Mouse (Mus musculus) neural tube, embryonic 15.5 days (tissue): ENCODE data around the gene Tmem107. TPM values are rescaled to one million over a fixed set of nuclear protein-coding genes. Genes with fewer than 3 reads are reported as not detected.
A peak's percentile ranks its signal among the peaks of the same experiment; 100 is the strongest.

Source experiments
- ATAC-seq: fragments of 200-750 bp; cut with Nextera tagmentation; 2 replicates; pipeline ENCODE4 v1.8.0; 2017; ENCODE audit warnings: mild to moderate bottlenecking, moderate TSS enrichment, moderate library complexity; ENCODE audit not compliant: low FRiP score
- H3K27ac ChIP-seq: fragments of 300-500 bp; sonication (generic); replicated peaks from 2 replicates; pipeline ENCODE4 v1.5.1; 2015; ENCODE audit warnings: mild to moderate bottlenecking, inconsistent platforms
- H3K27me3 ChIP-seq: fragments of 300-500 bp; sonication (generic); replicated peaks from 2 replicates; pipeline ENCODE4 v1.6.1; 2015; ENCODE audit warnings: inconsistent platforms
- H3K36me3 ChIP-seq: fragments of 300-500 bp; sonication (generic); 2 replicates; pipeline ENCODE4 v1.6.1; 2015; ENCODE audit warnings: inconsistent platforms
- H3K4me1 ChIP-seq: fragments of 300-500 bp; sonication (generic); 2 replicates; pipeline ENCODE4 v1.6.1; 2015; ENCODE audit warnings: inconsistent platforms
- H3K4me2 ChIP-seq: fragments of 300-500 bp; sonication (generic); 2 replicates; pipeline ENCODE4 v1.6.1; 2015; ENCODE audit warnings: inconsistent platforms, mild to moderate bottlenecking, moderate library complexity
- H3K4me3 ChIP-seq: fragments of 300-500 bp; sonication (generic); replicated peaks from 2 replicates; pipeline ENCODE4 v1.5.1; 2015; ENCODE audit warnings: mild to moderate bottlenecking, inconsistent platforms
- H3K9ac ChIP-seq: fragments of 300-500 bp; sonication (generic); replicated peaks from 2 replicates; pipeline ENCODE4 v1.6.1; 2015; ENCODE audit warnings: mild to moderate bottlenecking, inconsistent platforms
- H3K9me3 ChIP-seq: fragments of 300-500 bp; sonication (generic); replicated peaks from 2 replicates; pipeline ENCODE4 v1.6.1; 2016; ENCODE audit warnings: inconsistent platforms
- WGBS: fragments of 180-500 bp; shearing (Covaris S2); methylation state at CpG from one replicate; pipeline ENCODE4 v1.1.7; 2015; ENCODE audit warnings: mixed read lengths; 5-methylcytosine and 5-hydroxymethylcytosine counted together
- polyA plus RNA-seq: library from polyadenylated mRNA; unstranded; fragments of >200 nt; fragmentation: Nextera tagmentation; extraction: Ambion mirVana; gene quantifications from 2 replicates; pipeline ENCODE4 v1.2.1, GENCODE M21; 2015

The Tmem107 gene
- polyA plus RNA-seq, 1 experiment from 2014 or later, result 33.3 TPM

- Histone ChIP-seq H3K4me3 (no peak overlapping the region), H3K9me3 (no peaks in the 10 kb centered on the region), H3K27ac (no peak overlapping the region), H3K4me1 (peaks cover 11% of the 10 kb centered on the region), H3K27me3 (no peaks in the 10 kb centered on the region), H3K4me2 (no peak overlapping the region), H3K9ac (no peak overlapping the region), H3K36me3 (peaks cover 85% of the 10 kb centered on the region)
- WGBS, result 91% methylated on average over 6 of the region's 6 CpGs
- no peak for ATAC-seq
Observed at GRCm38 (mm10) chr11:69105227-69105626, 34.6 kb downstream of the Tmem107 start.

GRCm38 (mm10) chr11:69105796-69106195 lies 35.2 kb downstream of the Tmem107 start:
- H3K27ac ChIP-seq, result no peak overlapping the region
- no peak overlapping the region for H3K4me2 ChIP-seq
- no peak overlapping the region for H3K4me3 ChIP-seq
- H3K27me3 ChIP-seq, result no peaks in the 10 kb centered on the region
- H3K36me3 ChIP-seq, result peaks cover 83% of the 10 kb centered on the region
- 94% methylated on average over 2 of the region's 2 CpGs for WGBS
- no peaks in the 10 kb centered on the region for H3K9me3 ChIP-seq
- H3K9ac ChIP-seq, result no peak overlapping the region
- peaks cover 5% of the 10 kb centered on the region for H3K4me1 ChIP-seq
- ATAC-seq, result no peak

GRCm38 (mm10) chr11:69106299-69106698 lies 35.7 kb downstream of the Tmem107 start:
- Histone ChIP-seq H3K9ac (no peak overlapping the region), H3K27ac (no peak overlapping the region), H3K27me3 (no peaks in the 10 kb centered on the region), H3K36me3 (peaks cover 78% of the 10 kb centered on the region), H3K9me3 (no peaks in the 10 kb centered on the region), H3K4me2 (no peak overlapping the region), H3K4me3 (no peak overlapping the region), H3K4me1 (peaks cover 2% of the 10 kb centered on the region)
- ATAC-seq, result no peak
- WGBS, result 93% methylated on average over 9 of the region's 11 CpGs

- peaks cover 8% of the 10 kb centered on the region for H3K4me1 ChIP-seq
- no peak overlapping the region for H3K27ac ChIP-seq
- no peak overlapping the region for H3K4me2 ChIP-seq
- no peak overlapping the region for H3K4me3 ChIP-seq
- no peaks in the 10 kb centered on the region for H3K27me3 ChIP-seq
- peaks cover 75% of the 10 kb centered on the region for H3K36me3 ChIP-seq
- WGBS, result 82% methylated on average over 11 of the region's 11 CpGs
- H3K9ac ChIP-seq, result no peak overlapping the region
- no peaks in the 10 kb centered on the region for H3K9me3 ChIP-seq
- ATAC-seq, result no peak
Observed at GRCm38 (mm10) chr11:69106842-69107241, 36.2 kb downstream of the Tmem107 start.

GRCm38 (mm10) chr11:69107676-69108075 lies 37.1 kb downstream of the Tmem107 start:
- peaks cover 66% of the 10 kb centered on the region for H3K36me3 ChIP-seq
- WGBS, result 89% methylated on average over 11 of the region's 11 CpGs
- H3K9ac ChIP-seq, result no peak overlapping the region
- peaks cover 10% of the 10 kb centered on the region for H3K4me1 ChIP-seq
- H3K27ac ChIP-seq, result no peak overlapping the region
- no peak for ATAC-seq
- no peak overlapping the region for H3K4me3 ChIP-seq
- no peaks in the 10 kb centered on the region for H3K9me3 ChIP-seq
- H3K4me2 ChIP-seq, result no peak overlapping the region
- no peaks in the 10 kb centered on the region for H3K27me3 ChIP-seq

- H3K4me1 ChIP-seq, result peaks cover 10% of the 10 kb centered on the region
- H3K9ac ChIP-seq, result no peak overlapping the region
- no peaks in the 10 kb centered on the region for H3K9me3 ChIP-seq
- no peak overlapping the region for H3K27ac ChIP-seq
- H3K36me3 ChIP-seq, result peaks cover 61% of the 10 kb centered on the region
- no peak for ATAC-seq
- WGBS, result 97% methylated on average over 9 of the region's 9 CpGs
- no peak overlapping the region for H3K4me3 ChIP-seq
- no peak overlapping the region for H3K4me2 ChIP-seq
- 0 out of 2 replicates have a peak, but pooled peaks cover 1% of the 10 kb centered on the region for H3K27me3 ChIP-seq
Observed at GRCm38 (mm10) chr11:69108223-69108622, 37.6 kb downstream of the Tmem107 start.

- Histone ChIP-seq H3K4me3 (no peak overlapping the region), H3K9me3 (no peaks in the 10 kb centered on the region), H3K27me3 (peaks cover 6% of the 10 kb centered on the region; the same call in 1 of the 2 replicates), H3K4me1 (peaks cover 10% of the 10 kb centered on the region), H3K4me2 (no peak overlapping the region), H3K27ac (no peak overlapping the region), H3K9ac (no peak overlapping the region), H3K36me3 (peaks cover 50% of the 10 kb centered on the region)
- no peak for ATAC-seq
- 87% methylated on average over 13 of the region's 13 CpGs for WGBS
Observed at GRCm38 (mm10) chr11:69109032-69109900, 38.7 kb downstream of the Tmem107 start.

GRCm38 (mm10) chr11:69110319-69111046 lies 39.9 kb downstream of the Tmem107 start:
- H3K4me3 ChIP-seq, result peak overlapping the region; percentile 41
- 1% methylated on average over 30 of the region's 30 CpGs for WGBS

GRCm38 (mm10) chr11:69111051-69111810 lies 40.6 kb downstream of the Tmem107 start:
- WGBS, result 7% methylated on average over 21 of the region's 21 CpGs
- no peaks in the 10 kb centered on the region for H3K9me3 ChIP-seq
- ATAC-seq, result no peak; the same call in 1 of the 2 replicates
- H3K4me3 ChIP-seq, result peak overlapping the region; percentile 41
- peak overlapping the region; percentile 56 for H3K4me2 ChIP-seq
- H3K27me3 ChIP-seq, result peaks cover 12% of the 10 kb centered on the region
- peaks cover 31% of the 10 kb centered on the region for H3K36me3 ChIP-seq
- peaks cover 10% of the 10 kb centered on the region for H3K4me1 ChIP-seq
- peak overlapping the region; percentile 60; the same call in 1 of the 2 replicates for H3K27ac ChIP-seq
- peak overlapping the region; percentile 31; the same call in 1 of the 2 replicates for H3K9ac ChIP-seq

More at GRCm38 (mm10) chr11:69110319-69111046, 39.9 kb downstream of the Tmem107 start:
- Histone ChIP-seq H3K27ac (peak overlapping the region; percentile 60), H3K4me1 (peaks cover 10% of the 10 kb centered on the region), H3K9me3 (no peaks in the 10 kb centered on the region), H3K27me3 (peaks cover 8% of the 10 kb centered on the region; the same call in 1 of the 2 replicates), H3K9ac (peak overlapping the region; percentile 39), H3K4me2 (peak overlapping the region; percentile 56), H3K36me3 (peaks cover 39% of the 10 kb centered on the region)
- peak; percentile 76 for ATAC-seq

- peaks cover 14% of the 10 kb centered on the region for H3K4me1 ChIP-seq
- 58% methylated on average over 4 of the region's 4 CpGs for WGBS
Observed at GRCm38 (mm10) chr11:69111865-69112264, 41.3 kb downstream of the Tmem107 start.

GRCm38 (mm10) chr11:69114018-69114417 lies 43.4 kb downstream of the Tmem107 start:
- H3K9ac ChIP-seq, result no peak overlapping the region
- H3K4me3 ChIP-seq, result no peak overlapping the region
- peaks cover 12% of the 10 kb centered on the region for H3K27me3 ChIP-seq
- ATAC-seq, result no peak
- WGBS, result 80% methylated on average over 3 of the region's 3 CpGs
- peaks cover 6% of the 10 kb centered on the region; the same call in 1 of the 2 replicates for H3K36me3 ChIP-seq
- H3K9me3 ChIP-seq, result no peaks in the 10 kb centered on the region
- no peak overlapping the region for H3K27ac ChIP-seq
- no peak overlapping the region for H3K4me2 ChIP-seq
- peaks cover 27% of the 10 kb centered on the region for H3K4me1 ChIP-seq

More at GRCm38 (mm10) chr11:69111865-69112264, 41.3 kb downstream of the Tmem107 start:
- Histone ChIP-seq H3K4me2 (peak overlapping the region; percentile 56), H3K9me3 (no peaks in the 10 kb centered on the region), H3K27me3 (peaks cover 12% of the 10 kb centered on the region), H3K4me3 (peak overlapping the region; percentile 4; the same call in 1 of the 2 replicates), H3K36me3 (peaks cover 27% of the 10 kb centered on the region), H3K27ac (no peak overlapping the region), H3K9ac (0 out of 2 replicates have a peak overlapping the region, but pooled peaks have one; percentile 34)
- ATAC-seq, result no peak
